Mouse (Mus musculus) lung, postnatal 14 days (tissue): ENCODE measurements at regions not wholly inside any gene's neighbourhood (a gene's known extent, or its start where the extent isn't known, plus 50 kb on each side); places are given as distances from the start of the nearest gene placed in this dataset.
A peak's percentile ranks its signal among the peaks of the same experiment; 100 is the strongest.

Experiments
- DNase-seq: peaks from one replicate; pipeline ENCODE4 v3.0.0; 2021

GRCm38 (mm10) chr4:105327711-105328471 lies 170.7 kb downstream of the Plpp3 start:
- DNase-seq, result no peak

- peak; percentile 65 for DNase-seq
These were observed 171.6 kb downstream of the Plpp3 start for GRCm38 (mm10) chr4:105328776-105329175.

GRCm38 (mm10) chr4:105332081-105332480 lies 174.9 kb downstream of the Plpp3 start:
- no peak for DNase-seq

GRCm38 (mm10) chr4:105335872-105336271 lies 178.7 kb downstream of the Plpp3 start:
- no peak for DNase-seq

- no peak for DNase-seq
These were observed 179.4 kb downstream of the Plpp3 start for GRCm38 (mm10) chr4:105336557-105336956.

GRCm38 (mm10) chr4:105338131-105338530 lies 181.0 kb downstream of the Plpp3 start:
- DNase-seq, result no peak

GRCm38 (mm10) chr4:105338861-105339260 lies 181.7 kb downstream of the Plpp3 start:
- peak; percentile 7 for DNase-seq

- no peak for DNase-seq
These were observed 184.1 kb downstream of the Plpp3 start for GRCm38 (mm10) chr4:105341274-105341673.

GRCm38 (mm10) chr4:105346846-105347245 lies 189.7 kb downstream of the Plpp3 start:
- no peak for DNase-seq

GRCm38 (mm10) chr4:105347911-105348310 lies 190.8 kb downstream of the Plpp3 start:
- no peak for DNase-seq

- DNase-seq, result no peak
These were observed 192.4 kb downstream of the Plpp3 start for GRCm38 (mm10) chr4:105349316-105350207.

- DNase-seq, result peak; percentile 33
These were observed 195.2 kb downstream of the Plpp3 start for GRCm38 (mm10) chr4:105352342-105352741.

- no peak for DNase-seq
These were observed 195.8 kb downstream of the Plpp3 start for GRCm38 (mm10) chr4:105352953-105353352.

- no peak for DNase-seq
These were observed 196.9 kb downstream of the Plpp3 start for GRCm38 (mm10) chr4:105354097-105354496.

GRCm38 (mm10) chr4:105356616-105357015 lies 199.5 kb downstream of the Plpp3 start:
- no peak for DNase-seq

- no peak for DNase-seq
These were observed 201.6 kb downstream of the Plpp3 start for GRCm38 (mm10) chr4:105358725-105359124.

- DNase-seq, result no peak
These were observed 207.3 kb downstream of the Plpp3 start for GRCm38 (mm10) chr4:105364496-105364895.

GRCm38 (mm10) chr4:105365076-105365475 lies 207.9 kb downstream of the Plpp3 start:
- DNase-seq, result peak; percentile 31

GRCm38 (mm10) chr4:105376591-105376990 lies 219.4 kb downstream of the Plpp3 start:
- DNase-seq, result no peak

- DNase-seq, result no peak
These were observed 220.5 kb downstream of the Plpp3 start for GRCm38 (mm10) chr4:105377469-105378187.

GRCm38 (mm10) chr4:105384826-105385225 lies 227.7 kb downstream of the Plpp3 start:
- DNase-seq, result no peak

- no peak for DNase-seq
These were observed 228.3 kb downstream of the Plpp3 start for GRCm38 (mm10) chr4:105385481-105385880.

- DNase-seq, result peak; percentile 25
These were observed 233.2 kb downstream of the Plpp3 start for GRCm38 (mm10) chr4:105390378-105390777.
